Mouse (Mus musculus): ENCODE results near the gene Slc25a45. TPM values are rescaled to one million over a fixed set of nuclear protein-coding genes. Genes with fewer than 3 reads are reported as not detected.

Slc25a45 gene
- polyA plus RNA-seq, 1 experiment from 2014 or later = 2.4 TPM

DNA sequence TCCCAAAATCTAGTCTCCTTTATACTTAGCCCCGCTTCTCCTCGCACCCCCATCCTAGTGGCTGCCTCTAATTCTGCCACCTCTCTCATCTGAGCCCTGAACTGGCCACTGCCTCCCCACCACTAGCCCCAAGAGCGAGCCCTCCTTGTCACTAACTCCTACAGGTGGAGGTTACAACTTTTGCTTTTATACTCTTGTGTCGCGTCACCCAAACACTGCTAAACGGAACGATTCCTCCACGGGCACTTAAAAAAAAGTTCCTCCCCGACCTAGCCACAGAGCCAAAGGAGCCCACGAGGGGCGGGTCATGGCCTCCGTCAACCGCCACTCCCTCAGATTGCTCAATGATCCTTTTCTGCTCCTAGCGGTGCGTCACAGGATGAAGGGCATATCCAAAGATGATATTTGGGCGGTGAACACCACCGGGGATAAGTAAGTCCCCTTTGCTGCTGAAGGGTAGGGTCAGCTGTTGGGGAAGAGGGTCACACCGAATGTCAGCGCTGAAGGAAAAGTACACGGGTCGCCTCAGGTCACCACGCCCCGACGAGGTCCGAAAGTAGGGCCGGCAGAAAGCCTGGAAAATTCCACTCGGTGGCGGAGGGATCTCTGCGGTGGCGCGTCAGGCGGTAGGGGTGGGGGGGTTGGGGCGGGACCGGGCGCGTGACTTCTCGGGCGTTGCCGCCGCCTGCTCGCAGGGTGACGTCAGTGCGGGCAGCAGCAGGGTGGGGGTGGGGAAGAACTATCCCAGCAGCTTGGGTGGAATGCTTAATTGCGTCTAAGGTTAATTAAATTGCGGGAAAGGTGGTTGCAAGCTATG, 32.1 kb upstream of the Slc25a45 start:
- Histone ChIP-seq H3K4me1 (ENCODE audit: insufficient read depth) (peaks cover 64% of the 10 kb centered on the region), H3K4me3 (ENCODE audit: low read depth, low read length) (peak overlapping the region; percentile 40), H3K9ac (peak overlapping the region; percentile 60), H3K4me2 (peak overlapping the region; percentile 80), H3K27ac (ENCODE audit: low read depth) (peak overlapping the region; percentile 98), H3K9me3 (ENCODE audit: low read depth, low read length) (no peaks in the 10 kb centered on the region), H3K27me3 (ENCODE audit: insufficient read depth, low read length) (no peaks in the 10 kb centered on the region), H3K36me3 (ENCODE audit: insufficient read depth) (no peaks in the 10 kb centered on the region)
- TF ChIP-seq CTCF (IDR thresholded peaks at IDR 0.05; ENCODE audit: low read depth) = peak; percentile 39
- ATAC-seq (ENCODE audit: insufficient read depth) (peak; percentile 19; the same call in 1 of the 2 replicates), DNase-seq (peak; percentile 97)
- WGBS = 5% methylated on average over 45 of the region's 45 CpGs

DNA sequence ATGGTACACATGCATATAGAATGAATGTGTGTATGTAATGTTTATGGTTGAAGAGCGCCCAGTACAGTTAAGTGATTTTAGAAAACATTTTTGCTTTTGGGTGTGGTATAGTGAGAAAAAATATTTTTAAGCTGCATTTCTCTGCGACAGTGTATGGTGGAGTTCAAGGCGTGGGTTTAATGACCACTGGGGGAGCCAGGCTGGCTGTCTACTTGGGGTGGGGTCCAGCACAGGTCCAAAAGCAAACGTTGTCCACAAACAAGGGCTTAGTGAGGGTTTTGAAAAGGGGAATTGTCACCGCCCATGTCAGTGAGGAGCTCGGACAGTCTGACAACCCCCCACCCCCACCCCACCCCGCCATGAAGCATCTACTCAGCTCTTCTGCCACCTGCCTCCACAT, 31.5 kb upstream of the Slc25a45 start:
- H3K4me3 ChIP-seq (ENCODE audit: low read depth, low read length) = peak overlapping the region; percentile 40
- peak overlapping the region; percentile 50 for H3K9ac ChIP-seq
- 0 out of 2 replicates have a peak, but pooled peaks cover 5% of the 10 kb centered on the region for H3K36me3 ChIP-seq (ENCODE audit: insufficient read depth)
- no peaks in the 10 kb centered on the region for H3K27me3 ChIP-seq (ENCODE audit: insufficient read depth, low read length)
- peak; percentile 25; the same call in 1 of the 2 replicates for ATAC-seq (ENCODE audit: insufficient read depth)
- peak; percentile 21; the same call in 1 of the 2 replicates for TF ChIP-seq CTCF (IDR thresholded peaks at IDR 0.05; ENCODE audit: low read depth)
- peak overlapping the region; percentile 80 for H3K4me2 ChIP-seq
- no peak for DNase-seq
- H3K27ac ChIP-seq (ENCODE audit: low read depth) = peak overlapping the region; percentile 98
- H3K9me3 ChIP-seq (ENCODE audit: low read depth, low read length) = no peaks in the 10 kb centered on the region
- under 1% methylated on average over 7 of the region's 7 CpGs for WGBS
- peaks cover 58% of the 10 kb centered on the region for H3K4me1 ChIP-seq (ENCODE audit: insufficient read depth)

DNA sequence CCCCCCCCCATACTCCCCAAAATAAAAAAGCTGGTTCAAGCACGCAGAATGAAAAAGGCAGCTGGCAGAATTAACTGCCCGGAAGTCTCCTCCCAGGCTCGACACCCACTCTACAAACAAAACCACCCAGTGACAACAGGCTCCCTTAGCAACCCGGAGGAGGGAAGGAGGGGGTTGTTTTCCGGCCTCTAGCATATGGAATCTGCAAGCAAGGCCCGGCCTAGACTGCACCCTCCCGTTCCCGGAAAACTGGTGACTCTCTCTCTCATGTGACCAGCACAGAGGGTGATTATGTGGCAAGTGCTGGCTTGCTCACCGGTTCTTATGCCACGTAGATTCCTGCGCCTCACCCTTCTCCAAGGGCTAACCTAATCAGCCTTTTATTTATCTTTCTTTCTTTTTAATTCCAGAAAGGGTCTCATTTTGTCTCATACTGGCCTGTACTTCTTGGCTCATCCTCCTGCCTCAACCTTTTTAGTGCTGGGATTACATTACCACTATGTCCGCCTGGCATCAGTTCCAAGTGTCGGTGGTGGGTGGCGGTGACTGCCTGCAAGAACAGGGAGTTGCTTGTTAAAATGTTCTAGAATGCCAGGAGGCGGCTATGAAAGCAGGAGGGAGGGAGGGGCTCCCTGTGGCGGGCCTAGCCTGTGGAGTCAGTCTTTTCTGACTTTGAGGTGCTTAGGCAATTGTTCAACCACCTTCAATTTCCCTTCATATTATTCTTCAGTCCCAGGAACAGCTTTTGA, 30.9 kb upstream of the Slc25a45 start:
- DNase-seq = peak; percentile 95
- H3K36me3 ChIP-seq (ENCODE audit: insufficient read depth) = peaks cover 10% of the 10 kb centered on the region; the same call in 1 of the 2 replicates
- peak; percentile 84 for ATAC-seq (ENCODE audit: insufficient read depth)
- peak overlapping the region; percentile 80 for H3K4me2 ChIP-seq
- WGBS = 5% methylated on average over 16 of the region's 16 CpGs
- H3K27ac ChIP-seq (ENCODE audit: low read depth) = peak overlapping the region; percentile 98
- peak overlapping the region; percentile 40 for H3K4me3 ChIP-seq (ENCODE audit: low read depth, low read length)
- no peaks in the 10 kb centered on the region for H3K9me3 ChIP-seq (ENCODE audit: low read depth, low read length)
- H3K4me1 ChIP-seq (ENCODE audit: insufficient read depth) = peaks cover 55% of the 10 kb centered on the region
- peak overlapping the region; percentile 50 for H3K9ac ChIP-seq
- no peak for TF ChIP-seq CTCF (IDR thresholded peaks at IDR 0.05; ENCODE audit: low read depth)
- H3K27me3 ChIP-seq (ENCODE audit: insufficient read depth, low read length) = no peaks in the 10 kb centered on the region

DNA sequence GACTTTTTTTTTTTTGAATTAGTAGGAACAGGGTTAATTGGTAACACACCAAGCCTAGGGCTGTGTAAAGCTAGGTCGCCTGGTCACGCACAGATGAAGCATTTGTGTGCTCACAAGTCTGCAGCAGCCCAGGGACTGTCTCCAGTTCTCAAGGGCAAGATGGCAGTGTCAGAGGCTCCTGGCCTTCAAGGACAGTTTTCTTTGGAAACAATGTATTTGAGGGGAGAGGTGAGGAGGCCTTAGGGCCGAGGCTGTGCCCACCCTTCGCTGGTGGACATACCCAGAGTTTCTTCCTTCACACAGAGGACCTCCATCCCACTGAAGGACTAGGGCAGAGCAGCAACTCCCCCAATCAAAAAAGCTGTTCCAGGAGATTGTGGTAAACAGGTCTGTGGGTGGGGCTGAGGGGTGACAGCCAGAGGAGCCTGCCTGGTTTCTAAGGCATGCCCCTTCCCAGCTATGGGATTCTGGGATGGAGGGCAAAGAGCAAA, 30.3 kb upstream of the Slc25a45 start:
- H3K27me3 ChIP-seq (ENCODE audit: insufficient read depth, low read length) = no peaks in the 10 kb centered on the region
- peak overlapping the region; percentile 80 for H3K4me2 ChIP-seq
- peaks cover 16% of the 10 kb centered on the region for H3K36me3 ChIP-seq (ENCODE audit: insufficient read depth)
- peak overlapping the region; percentile 98 for H3K27ac ChIP-seq (ENCODE audit: low read depth)
- DNase-seq (no peak), ATAC-seq (ENCODE audit: insufficient read depth) (no peak)
- WGBS = 56% methylated on average over 4 of the region's 4 CpGs
- H3K9me3 ChIP-seq (ENCODE audit: low read depth, low read length) = no peaks in the 10 kb centered on the region
- peak overlapping the region; percentile 50 for H3K9ac ChIP-seq
- H3K4me3 ChIP-seq (ENCODE audit: low read depth, low read length) = peak overlapping the region; percentile 40; the same call in 1 of the 2 replicates
- peaks cover 55% of the 10 kb centered on the region for H3K4me1 ChIP-seq (ENCODE audit: insufficient read depth)
- TF ChIP-seq CTCF (IDR thresholded peaks at IDR 0.05; ENCODE audit: low read depth) = no peak

DNA sequence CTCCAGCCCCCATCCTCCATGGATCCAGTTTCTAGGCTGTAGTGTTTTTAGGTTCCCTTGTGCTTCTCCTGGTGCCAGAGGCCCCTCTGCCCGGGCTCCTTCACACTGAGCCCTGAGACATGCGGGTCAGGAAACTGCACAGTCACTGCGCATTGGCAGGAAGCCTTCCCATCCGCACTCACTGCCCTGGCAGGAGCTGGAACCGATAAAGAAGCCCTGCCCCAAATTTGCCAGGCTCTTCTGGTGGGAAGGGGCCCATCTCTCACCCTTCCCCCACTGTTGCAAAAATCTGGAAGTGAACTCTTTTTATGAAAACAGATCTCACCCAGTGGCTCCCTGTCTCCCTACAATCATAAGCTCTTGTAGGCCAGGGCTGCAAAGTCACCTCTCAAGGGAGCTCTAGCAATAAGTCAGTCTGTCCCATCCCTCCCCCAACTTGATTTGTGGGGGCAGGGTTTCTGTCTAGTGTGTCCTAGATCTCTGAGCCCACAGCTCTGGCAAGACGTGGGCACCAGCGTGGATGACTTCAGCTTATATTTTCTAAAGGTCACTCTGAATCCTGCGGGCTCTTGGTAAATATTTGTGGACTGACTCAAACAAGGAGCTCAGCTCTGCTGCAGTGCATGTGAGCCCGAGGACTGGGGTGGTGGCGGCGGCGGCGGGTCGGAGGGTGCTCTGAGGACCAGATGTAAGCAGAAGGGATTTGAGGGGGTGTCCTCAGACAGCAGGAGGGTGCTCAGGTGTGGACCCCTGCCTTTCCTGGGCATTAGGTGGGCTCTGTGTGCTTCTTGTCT, 29.4 kb upstream of the Slc25a45 start:
- H3K27me3 ChIP-seq (ENCODE audit: insufficient read depth, low read length) = no peaks in the 10 kb centered on the region
- H3K4me3 ChIP-seq (ENCODE audit: low read depth, low read length) = peak overlapping the region; percentile 10; the same call in 1 of the 2 replicates
- H3K36me3 ChIP-seq (ENCODE audit: insufficient read depth) = peaks cover 25% of the 10 kb centered on the region
- peak overlapping the region; percentile 80 for H3K4me2 ChIP-seq
- peaks cover 50% of the 10 kb centered on the region for H3K4me1 ChIP-seq (ENCODE audit: insufficient read depth)
- peak overlapping the region; percentile 98 for H3K27ac ChIP-seq (ENCODE audit: low read depth)
- H3K9ac ChIP-seq = peak overlapping the region; percentile 50
- DNase-seq = peak; percentile 70
- ATAC-seq (ENCODE audit: insufficient read depth) = no peak
- no peaks in the 10 kb centered on the region for H3K9me3 ChIP-seq (ENCODE audit: low read depth, low read length)
- TF ChIP-seq CTCF (IDR thresholded peaks at IDR 0.05; ENCODE audit: low read depth) = no peak
- 30% methylated on average over 14 of the region's 14 CpGs for WGBS

DNA sequence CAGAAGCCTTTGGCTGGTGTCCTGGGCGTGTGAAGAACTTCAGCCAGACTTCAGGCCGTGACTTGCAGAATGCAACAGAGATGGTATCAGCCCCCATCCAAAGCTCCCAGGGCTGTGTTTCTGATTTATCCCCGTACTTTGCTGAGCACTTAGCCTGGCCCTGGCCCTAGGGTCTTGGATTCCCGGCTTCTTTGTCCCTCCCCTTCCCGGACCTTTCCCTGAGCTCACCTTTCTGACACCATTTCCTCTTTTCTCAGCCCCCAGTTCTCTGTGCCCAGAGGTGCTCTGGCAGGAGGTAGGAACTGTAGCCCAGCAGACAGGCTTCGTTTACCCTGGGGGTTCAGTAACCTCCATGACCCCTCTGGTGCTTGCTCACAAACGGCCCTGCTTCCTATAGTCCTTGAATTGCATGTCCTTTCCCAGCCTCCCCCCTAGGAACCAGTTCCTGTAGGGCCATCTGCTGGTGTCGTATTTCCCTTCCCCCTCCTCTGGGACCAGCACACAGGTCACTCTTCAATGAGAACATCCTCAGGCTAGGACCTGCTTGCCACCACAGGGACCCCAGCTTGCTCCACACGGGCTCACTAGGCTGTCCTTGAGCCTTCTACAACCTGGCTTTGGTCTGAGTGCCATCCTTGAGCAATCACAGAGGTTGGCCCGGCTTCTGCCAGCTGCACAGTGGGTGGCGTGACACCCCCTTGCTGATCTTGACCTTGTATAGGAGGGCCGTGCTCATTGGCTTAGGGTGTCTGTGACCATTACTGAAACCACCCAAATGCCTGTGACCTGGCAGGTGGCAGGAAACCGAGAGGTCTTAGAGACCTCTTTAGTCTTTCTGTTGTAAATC, 28.6 kb upstream of the Slc25a45 start:
- ATAC-seq (ENCODE audit: insufficient read depth) (no peak), DNase-seq (peak; percentile 28)
- Histone ChIP-seq H3K27ac (ENCODE audit: low read depth) (peak overlapping the region; percentile 98), H3K36me3 (ENCODE audit: insufficient read depth) (peaks cover 26% of the 10 kb centered on the region), H3K9me3 (ENCODE audit: low read depth, low read length) (no peaks in the 10 kb centered on the region), H3K4me3 (ENCODE audit: low read depth, low read length) (peak overlapping the region; percentile 10; the same call in 1 of the 2 replicates), H3K4me2 (peak overlapping the region; percentile 80), H3K27me3 (ENCODE audit: insufficient read depth, low read length) (no peaks in the 10 kb centered on the region), H3K4me1 (ENCODE audit: insufficient read depth) (peaks cover 43% of the 10 kb centered on the region), H3K9ac (peak overlapping the region; percentile 50)
- TF ChIP-seq CTCF (IDR thresholded peaks at IDR 0.05; ENCODE audit: low read depth) = no peak
- WGBS = 29% methylated on average over 13 of the region's 13 CpGs

Data from lung, embryonic 14.5 days (tissue).